Mouse (Mus musculus): ENCODE data around the gene Olfr45. TPM values are rescaled to one million over a fixed set of nuclear protein-coding genes. Genes with fewer than 3 reads are reported as not detected.

Gene Olfr45
- polyA plus RNA-seq, 1 experiment from 2014 or later, result not detected

DNA sequence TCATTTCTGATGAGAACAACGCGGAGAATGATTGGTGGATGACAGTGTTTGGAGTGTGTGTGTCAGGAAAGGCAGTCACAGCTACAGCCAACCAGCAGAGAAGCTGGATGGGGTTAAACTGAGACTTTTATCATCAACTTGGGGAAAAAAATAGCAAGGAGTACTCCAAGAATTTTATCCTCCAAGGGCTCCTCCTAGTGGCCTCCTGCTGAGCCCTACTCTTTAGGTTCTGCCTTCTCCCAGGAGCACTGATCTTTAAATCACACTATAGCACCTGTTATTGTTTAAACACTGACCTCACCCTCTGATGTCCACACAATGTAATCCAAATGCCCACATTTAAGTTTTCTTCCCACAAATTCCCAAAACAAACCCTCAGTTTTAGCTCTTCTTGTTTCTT, 51.4 kb downstream of the Olfr45 start:
- H3K4me3 ChIP-seq (replicated peaks), result no peak overlapping the region
- no peaks in the 10 kb centered on the region for H3K4me1 ChIP-seq
- H3K27ac ChIP-seq, result no peak overlapping the region
- H3K36me3 ChIP-seq, result no peaks in the 10 kb centered on the region
- WGBS, result 71% methylated on average over 2 of the region's 2 CpGs
- no peak overlapping the region for H3K9ac ChIP-seq
- no peak for ATAC-seq (replicated peaks; ENCODE audit: low FRiP score)
- no peak overlapping the region for H3K4me2 ChIP-seq
- no peaks in the 10 kb centered on the region for H3K9me3 ChIP-seq (replicated peaks)
- H3K27me3 ChIP-seq, result no peaks in the 10 kb centered on the region

Other genes starting within 250 kb of the Olfr45 start
- gene Olfr533, start 218.6 kb upstream of the Olfr45 start, polyA plus RNA-seq (2015; fragmentation: Nextera tagmentation; extraction: Ambion mirVana), result not detected in 2 replicates
- gene Olfr535, start 197.7 kb upstream of the Olfr45 start, polyA plus RNA-seq (2015; fragmentation: Nextera tagmentation; extraction: Ambion mirVana), result not detected in 2 replicates
- gene Olfr536, start 174.6 kb upstream of the Olfr45 start, polyA plus RNA-seq (2015; fragmentation: Nextera tagmentation; extraction: Ambion mirVana), result not detected in 2 replicates
- not detected in 2 replicates for gene Olfr538, start 114.1 kb upstream of the Olfr45 start, polyA plus RNA-seq (2015; fragmentation: Nextera tagmentation; extraction: Ambion mirVana)
- not detected in 2 replicates for gene Olfr46, start 80.7 kb upstream of the Olfr45 start, polyA plus RNA-seq (2015; fragmentation: Nextera tagmentation; extraction: Ambion mirVana)
- gene Olfr61, start 53.0 kb upstream of the Olfr45 start, polyA plus RNA-seq (2015; fragmentation: Nextera tagmentation; extraction: Ambion mirVana), result not detected in 2 replicates
- gene Olfr53, start 35.5 kb upstream of the Olfr45 start, polyA plus RNA-seq (2015; fragmentation: Nextera tagmentation; extraction: Ambion mirVana), result not detected in 2 replicates
- not detected in 2 replicates for gene Olfr539, start 22.0 kb upstream of the Olfr45 start, polyA plus RNA-seq (2015; fragmentation: Nextera tagmentation; extraction: Ambion mirVana)
- gene Olfr541, start 15.3 kb downstream of the Olfr45 start, polyA plus RNA-seq (2015; fragmentation: Nextera tagmentation; extraction: Ambion mirVana), result not detected in 2 replicates
- gene Cyp2e1, start 81.8 kb downstream of the Olfr45 start, polyA plus RNA-seq (2015; fragmentation: Nextera tagmentation; extraction: Ambion mirVana), result 0.42 and 0.49 TPM in 2 replicates
- gene Syce1, start 105.9 kb downstream of the Olfr45 start, polyA plus RNA-seq (2015; fragmentation: Nextera tagmentation; extraction: Ambion mirVana), result 0.10 and 0.22 TPM in 2 replicates
- gene Zfp941, start 140.2 kb downstream of the Olfr45 start, polyA plus RNA-seq (2015; fragmentation: Nextera tagmentation; extraction: Ambion mirVana), result 1.7 and 1.8 TPM in 2 replicates
- 0.62 and 0.82 TPM in 2 replicates for gene Urah, start 153.1 kb downstream of the Olfr45 start, polyA plus RNA-seq (2015; fragmentation: Nextera tagmentation; extraction: Ambion mirVana)
- not detected in 2 replicates for gene Scgb1c1, start 163.6 kb downstream of the Olfr45 start, polyA plus RNA-seq (2015; fragmentation: Nextera tagmentation; extraction: Ambion mirVana)
- gene Odf3, start 165.9 kb downstream of the Olfr45 start, polyA plus RNA-seq (2015; fragmentation: Nextera tagmentation; extraction: Ambion mirVana), result 0.12 TPM in 1 of 2 replicates, not detected in the other
- not detected in 2 replicates for gene Gm45785, start 174.4 kb downstream of the Olfr45 start, polyA plus RNA-seq (2015; fragmentation: Nextera tagmentation; extraction: Ambion mirVana)
- 54.8 and 59.7 TPM in 2 replicates for gene Ric8a, start 175.0 kb downstream of the Olfr45 start, polyA plus RNA-seq (2015; fragmentation: Nextera tagmentation; extraction: Ambion mirVana)
- 35.9 and 37.2 TPM in 2 replicates for gene Bet1l, start 175.6 kb downstream of the Olfr45 start, polyA plus RNA-seq (2015; fragmentation: Nextera tagmentation; extraction: Ambion mirVana)
- gene Psmd13, start 200.0 kb downstream of the Olfr45 start, polyA plus RNA-seq (2015; fragmentation: Nextera tagmentation; extraction: Ambion mirVana), result 241 and 246 TPM in 2 replicates
- 32.5 and 36.3 TPM in 2 replicates for gene Sirt3, start 200.4 kb downstream of the Olfr45 start, polyA plus RNA-seq (2015; fragmentation: Nextera tagmentation; extraction: Ambion mirVana)
- gene Cox8b, start 218.5 kb downstream of the Olfr45 start, polyA plus RNA-seq (2015; fragmentation: Nextera tagmentation; extraction: Ambion mirVana), result 3.9 and 4.8 TPM in 2 replicates
- 1.1 and 1.2 TPM in 2 replicates for gene Nlrp6, start 239.0 kb downstream of the Olfr45 start, polyA plus RNA-seq (2015; fragmentation: Nextera tagmentation; extraction: Ambion mirVana)